Mouse (Mus musculus) CH12F3 (cell line): ENCODE measurements around the gene Adamtsl2.

Experiments
- in situ Hi-C: fragments of 300-500 bp; cut with MboI; formaldehyde crosslinking; loops from 2 replicates; pipeline ENCODE4 v1.14.3; 2020; ENCODE audit warnings: low sequenced_read_pairs

Adamtsl2 gene

GRCm38 (mm10) chr2:27112585-27112984 is 33.4 kb downstream of the Adamtsl2 start:
- in situ Hi-C loops, result no loop called here

- in situ Hi-C loops, result no loop called here
Observed at GRCm38 (mm10) chr2:27114169-27114568, 35.0 kb downstream of the Adamtsl2 start.

- in situ Hi-C loops, result no loop called here
Observed at GRCm38 (mm10) chr2:27118452-27118851, 39.3 kb downstream of the Adamtsl2 start.

DNA sequence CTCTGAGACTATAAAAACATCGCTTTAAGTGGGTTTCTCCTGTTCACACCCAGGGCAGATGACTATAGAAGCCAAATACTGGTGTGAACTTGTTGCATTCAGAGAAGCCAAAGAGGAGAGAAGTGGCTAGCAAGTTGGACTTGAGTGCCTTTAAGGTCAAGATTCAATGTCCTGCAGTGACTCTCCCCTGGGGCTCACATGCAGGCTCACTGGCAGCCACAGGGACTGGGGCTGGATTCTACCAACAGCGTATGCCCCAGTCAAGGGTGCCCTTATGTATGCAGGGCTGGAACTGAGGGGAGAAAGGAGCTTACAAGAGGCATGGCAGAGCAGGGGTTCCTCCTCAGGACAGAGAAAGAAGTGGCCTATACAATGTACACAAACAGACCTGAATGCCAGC is 40.6 kb downstream of the Adamtsl2 start:
- in situ Hi-C loops, result no loop called here

DNA sequence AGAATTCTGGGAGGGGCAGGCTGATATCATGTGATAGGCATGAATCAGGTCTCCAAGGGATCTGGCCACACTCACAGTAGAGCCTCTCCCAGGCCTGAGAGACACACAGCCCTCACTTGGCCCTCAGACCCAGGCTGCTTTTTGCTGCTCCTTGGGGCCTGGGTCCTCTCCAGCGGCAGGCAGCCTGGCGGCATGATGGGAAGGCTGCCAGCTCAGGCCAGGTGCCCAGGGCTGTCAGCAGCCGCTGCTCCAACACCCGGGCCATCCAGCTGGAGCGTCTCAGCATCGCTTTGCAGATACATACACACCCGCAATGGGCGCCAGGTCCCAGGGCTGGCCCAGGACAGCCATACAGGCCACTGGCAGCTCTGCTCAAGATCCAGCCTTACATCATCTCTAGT is 41.1 kb downstream of the Adamtsl2 start:
- in situ Hi-C loops, result no loop called here

DNA sequence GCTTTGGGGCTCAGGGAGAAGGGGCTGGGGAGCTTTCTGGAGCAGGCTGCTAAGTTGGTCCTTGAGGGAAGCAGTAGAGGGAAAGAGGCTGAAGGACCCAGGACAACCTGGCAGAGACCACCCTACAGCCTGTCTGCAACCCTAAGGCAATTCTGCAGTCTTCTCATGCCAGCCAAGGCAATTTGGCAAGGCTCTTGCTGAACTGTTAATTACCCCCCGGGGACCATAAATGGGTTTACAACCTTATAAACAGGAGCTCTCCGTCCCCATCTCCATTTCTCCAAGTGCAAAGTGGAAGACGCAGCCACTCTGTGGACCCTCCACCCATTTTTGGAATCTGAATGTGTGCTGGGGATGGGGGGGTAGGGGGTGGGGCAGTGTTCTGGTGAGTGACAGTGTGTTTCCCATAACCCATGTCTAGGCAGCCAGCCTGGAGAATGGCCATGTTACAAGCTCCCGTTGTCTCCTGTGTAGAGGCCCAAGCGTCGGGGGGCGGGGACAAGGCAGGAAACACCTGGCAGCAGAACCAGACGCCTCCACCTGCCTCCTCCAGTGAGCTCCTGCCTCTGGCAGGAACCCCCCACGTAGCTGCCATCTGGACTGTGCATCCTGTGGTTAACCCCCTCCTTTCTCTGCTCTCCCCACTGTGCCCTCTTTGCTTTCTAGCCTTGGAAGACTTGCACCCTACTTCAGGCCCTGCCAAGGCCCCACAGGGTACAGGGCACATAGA is 42.6 kb downstream of the Adamtsl2 start:
- in situ Hi-C loops, result no loop called here

DNA sequence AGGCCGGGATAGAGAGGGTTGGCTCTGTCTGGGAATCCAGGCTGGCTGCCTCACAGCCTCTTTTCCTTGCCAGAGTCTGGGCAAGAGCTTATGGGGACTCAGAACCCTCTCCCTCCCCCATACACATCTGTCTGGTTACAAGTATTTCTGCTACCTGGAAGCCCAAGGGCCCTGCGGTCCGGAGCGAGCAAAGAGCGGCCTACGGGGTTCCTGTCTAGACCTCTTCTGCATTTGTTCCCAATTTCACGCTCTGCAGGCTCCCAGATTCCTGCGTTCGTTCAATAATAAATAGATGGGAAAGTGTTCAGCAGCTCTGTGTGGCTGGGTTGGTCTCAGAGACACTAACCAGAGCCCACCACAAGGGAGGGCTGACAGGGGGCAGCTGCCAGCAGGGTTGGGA is 43.4 kb downstream of the Adamtsl2 start:
- in situ Hi-C loops, result no loop called here

DNA sequence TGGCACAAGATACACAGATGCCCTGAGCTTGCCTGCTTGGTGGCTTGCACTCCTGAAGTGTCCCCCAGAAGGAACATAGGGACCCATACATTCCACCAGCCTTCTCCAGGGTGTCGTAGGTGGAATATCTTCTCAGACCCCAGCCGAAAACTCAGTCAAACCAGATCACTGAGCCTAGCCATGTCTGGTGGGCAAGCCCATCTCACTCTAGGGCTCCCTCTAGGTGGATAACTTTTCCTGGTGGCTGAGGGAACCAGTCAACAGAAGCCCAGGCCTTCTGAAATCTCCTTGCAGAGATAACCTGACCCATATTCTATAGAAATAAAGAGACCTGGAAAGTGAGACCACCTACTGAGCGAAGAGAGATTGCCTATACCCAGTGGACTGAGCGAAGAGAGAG is 43.9 kb downstream of the Adamtsl2 start:
- in situ Hi-C loops, result no loop called here

DNA sequence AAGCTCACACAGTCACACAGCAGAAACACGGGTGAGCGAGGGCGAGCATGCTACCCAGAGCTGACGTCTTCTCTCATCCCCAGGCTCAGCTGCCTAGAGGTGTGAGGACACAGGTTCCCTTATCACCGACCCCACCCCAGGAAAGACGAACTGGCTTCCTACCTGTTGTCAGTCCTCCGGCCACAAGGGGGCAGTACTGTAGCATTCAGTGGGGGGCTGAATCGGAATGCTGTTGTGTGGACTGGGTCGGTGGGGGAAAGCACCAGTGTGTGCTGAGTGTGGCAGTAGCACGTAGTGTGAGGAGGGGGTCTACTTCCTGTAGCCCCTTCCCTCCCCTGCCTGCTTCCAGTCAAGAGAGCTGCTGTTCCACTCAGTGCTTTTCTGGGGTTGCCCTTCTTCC is 46.8 kb downstream of the Adamtsl2 start:
- in situ Hi-C loops, result no loop called here

- in situ Hi-C loops, result no loop called here
Observed at GRCm38 (mm10) chr2:27126496-27126895, 47.3 kb downstream of the Adamtsl2 start.

GRCm38 (mm10) chr2:27128990-27129389 is 49.8 kb downstream of the Adamtsl2 start:
- in situ Hi-C loops, result no loop called here

DNA sequence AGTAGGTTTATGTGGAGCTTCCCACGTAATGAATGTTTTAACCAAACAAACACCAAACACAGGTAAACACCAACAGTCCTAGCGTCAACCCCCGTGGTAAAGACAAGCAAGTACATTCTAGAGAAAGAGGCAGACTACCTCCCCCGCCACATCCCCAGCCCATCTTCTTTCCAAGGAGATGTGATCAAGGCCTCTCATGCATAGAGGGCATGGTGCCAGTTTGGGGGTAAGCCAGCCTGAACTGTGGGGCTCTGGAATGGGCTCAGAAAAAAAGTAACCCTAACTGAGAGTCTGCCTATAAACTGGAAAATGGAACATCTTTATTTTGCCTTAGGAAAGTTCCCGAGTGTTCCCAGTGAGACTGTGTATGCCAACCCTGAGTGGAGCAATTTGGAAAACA is 56.8 kb downstream of the Adamtsl2 start:
- in situ Hi-C loops, result no loop called here

- in situ Hi-C loops, result no loop called here
Observed at GRCm38 (mm10) chr2:27136336-27136735, 57.2 kb downstream of the Adamtsl2 start.

- in situ Hi-C loops, result no loop called here
Observed at GRCm38 (mm10) chr2:27136789-27137188, 57.6 kb downstream of the Adamtsl2 start.

DNA sequence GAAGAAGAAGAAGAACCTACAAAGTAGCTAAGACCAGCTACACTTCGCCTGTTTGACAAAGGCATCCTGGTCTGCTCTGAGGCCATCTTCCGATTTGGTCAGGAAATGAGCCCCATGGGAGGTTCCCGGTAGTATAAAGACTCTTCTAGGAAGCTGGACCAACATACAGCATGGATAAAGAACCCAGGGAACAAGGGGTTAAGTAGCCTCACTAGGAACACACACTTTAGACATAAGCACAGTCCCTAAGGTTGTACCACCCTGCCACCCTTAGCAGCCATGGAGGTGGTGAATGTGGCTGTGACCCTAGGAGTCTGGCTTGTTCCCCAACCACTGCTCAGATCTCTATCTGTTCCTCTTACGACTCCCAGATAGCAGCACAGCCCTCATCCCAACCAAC is 59.2 kb downstream of the Adamtsl2 start:
- in situ Hi-C loops, result no loop called here

GRCm38 (mm10) chr2:27141950-27142693 is 62.9 kb downstream of the Adamtsl2 start, which contains the start of gene Fam163b:
Gene Fam163b, minus strand, starts transcription at chr2:27142491.
- in situ Hi-C loops, result no loop called here

- in situ Hi-C loops, result no loop called here
Observed at GRCm38 (mm10) chr2:27144957-27145356, 65.8 kb downstream of the Adamtsl2 start.

GRCm38 (mm10) chr2:27146840-27147239 is 67.7 kb downstream of the Adamtsl2 start:
- in situ Hi-C loops, result no loop called here

- in situ Hi-C loops, result no loop called here
Observed at GRCm38 (mm10) chr2:27149457-27149856, 70.3 kb downstream of the Adamtsl2 start.

- in situ Hi-C loops, result no loop called here
Observed at GRCm38 (mm10) chr2:27154466-27155185, 75.4 kb downstream of the Adamtsl2 start.

DNA sequence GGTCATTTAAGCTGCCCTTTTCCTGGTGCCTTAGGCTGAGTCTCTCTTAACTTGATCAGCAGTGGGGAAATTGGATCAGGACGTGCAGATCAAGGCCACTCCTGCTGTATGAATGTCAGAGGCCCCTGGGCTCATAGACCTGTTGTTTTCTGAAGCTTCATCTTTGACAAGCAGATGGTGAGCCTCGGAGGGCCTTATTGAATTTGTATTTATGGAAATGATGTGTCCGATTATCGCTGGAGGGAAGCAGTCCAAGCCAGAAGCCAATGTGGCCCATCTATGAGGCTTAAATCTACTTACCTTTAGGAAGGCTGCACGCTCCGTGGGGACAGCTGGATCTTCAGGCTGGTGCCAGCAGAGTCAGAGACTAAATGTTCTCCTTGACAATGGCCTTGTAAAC is 77.4 kb downstream of the Adamtsl2 start:
- in situ Hi-C loops, result no loop called here
